Mouse (Mus musculus) liver, embryonic 16.5 days (tissue): Measurements from ENCODE around the gene Lrrc10. TPM values are rescaled to one million over a fixed set of nuclear protein-coding genes. Genes with fewer than 3 reads are reported as not detected.
A peak's percentile ranks its signal among the peaks of the same experiment; 100 is the strongest.
"Not testable (repeated sequence)": the region's sequence is repeated elsewhere in the genome, so short reads cannot be mapped to it uniquely, and the experiment has no call there.

Source experiments
- ATAC-seq: fragments of 200-750 bp; cut with Nextera tagmentation; 2 replicates; pipeline ENCODE4 v1.8.0; 2017; ENCODE audit warnings: low read depth, mild to moderate bottlenecking, moderate number of reproducible peaks, moderate library complexity
- H3K27ac ChIP-seq: fragments of 300-500 bp; sonication (generic); 2 replicates; pipeline ENCODE4 v1.5.1; 2014; ENCODE audit warnings: mild to moderate bottlenecking, low read length
- H3K27me3 ChIP-seq: fragments of 300-500 bp; sonication (generic); 2 replicates; pipeline ENCODE4 v1.6.1; 2014; ENCODE audit warnings: low read depth, low read length, mixed read lengths; ENCODE audit not compliant: control insufficient read depth, insufficient read depth
- H3K36me3 ChIP-seq: fragments of 300-500 bp; sonication (generic); 2 replicates; pipeline ENCODE4 v1.6.1; 2014; ENCODE audit warnings: mild to moderate bottlenecking; ENCODE audit not compliant: control insufficient read depth, insufficient read depth
- H3K4me1 ChIP-seq: fragments of 300-500 bp; sonication (generic); 2 replicates; pipeline ENCODE4 v1.6.1; 2014; ENCODE audit warnings: low read depth, low read length, mixed read lengths; ENCODE audit not compliant: control insufficient read depth
- H3K4me2 ChIP-seq: fragments of 300-500 bp; sonication (generic); 2 replicates; pipeline ENCODE4 v1.6.1; 2014; ENCODE audit warnings: low read depth, low read length, mixed read lengths
- H3K4me3 ChIP-seq: fragments of 300-500 bp; sonication (generic); 2 replicates; pipeline ENCODE4 v1.5.1; 2014; ENCODE audit warnings: low read depth, mild to moderate bottlenecking, low read length
- H3K9ac ChIP-seq: fragments of 300-500 bp; sonication (generic); 2 replicates; pipeline ENCODE4 v1.6.1; 2014; ENCODE audit warnings: low read depth, low read length
- H3K9me3 ChIP-seq: fragments of 300-500 bp; sonication (generic); replicated peaks from 2 replicates; pipeline ENCODE4 v1.6.1; 2016; ENCODE audit warnings: low read length; ENCODE audit not compliant: control insufficient read depth
- WGBS: fragments of 180-500 bp; shearing (Covaris S2); extraction: QIAGEN DNeasy Blood & Tissue Kit; methylation state at CpG from one replicate; pipeline ENCODE4 v1.1.7; 2014; ENCODE audit not compliant: insufficient replicate concordance; 5-methylcytosine and 5-hydroxymethylcytosine counted together
- polyA plus RNA-seq: library from polyadenylated mRNA; unstranded; fragments of >200 nt; fragmentation: Nextera tagmentation; extraction: Ambion mirVana; gene quantifications from 2 replicates; pipeline ENCODE4 v1.2.1, GENCODE M21; 2015

Lrrc10 gene
- polyA plus RNA-seq, 1 experiment from 2014 or later, result not detected

DNA sequence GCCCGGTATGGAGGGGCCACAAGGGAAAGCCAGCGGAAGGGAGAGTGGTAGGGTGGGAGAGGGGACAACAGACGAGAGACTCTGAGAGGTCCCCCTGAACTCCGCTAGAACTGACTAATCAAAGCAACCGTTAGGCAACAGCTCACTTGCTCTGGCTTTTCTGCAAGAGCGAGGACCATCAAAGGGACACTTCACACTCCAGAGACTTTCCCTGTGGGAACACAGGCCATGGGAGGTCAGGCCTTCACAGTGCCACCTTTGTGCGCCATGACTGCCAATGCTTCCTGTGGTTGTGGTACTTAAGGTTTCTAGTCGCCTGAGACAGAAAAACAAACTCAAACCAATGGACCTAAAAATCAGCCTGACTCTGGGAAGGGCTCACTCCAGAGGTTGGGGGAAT is 34.1 kb upstream of the Lrrc10 start:
- no peaks in the 10 kb centered on the region for H3K27me3 ChIP-seq
- no peaks in the 10 kb centered on the region for H3K9me3 ChIP-seq
- no peak overlapping the region for H3K9ac ChIP-seq
- no peak overlapping the region for H3K4me2 ChIP-seq
- H3K4me3 ChIP-seq, result no peak overlapping the region
- no peak overlapping the region for H3K27ac ChIP-seq
- H3K36me3 ChIP-seq, result no peaks in the 10 kb centered on the region
- ATAC-seq, result no peak
- H3K4me1 ChIP-seq, result no peaks in the 10 kb centered on the region
- WGBS, result 62% methylated on average over 8 of the region's 8 CpGs

DNA sequence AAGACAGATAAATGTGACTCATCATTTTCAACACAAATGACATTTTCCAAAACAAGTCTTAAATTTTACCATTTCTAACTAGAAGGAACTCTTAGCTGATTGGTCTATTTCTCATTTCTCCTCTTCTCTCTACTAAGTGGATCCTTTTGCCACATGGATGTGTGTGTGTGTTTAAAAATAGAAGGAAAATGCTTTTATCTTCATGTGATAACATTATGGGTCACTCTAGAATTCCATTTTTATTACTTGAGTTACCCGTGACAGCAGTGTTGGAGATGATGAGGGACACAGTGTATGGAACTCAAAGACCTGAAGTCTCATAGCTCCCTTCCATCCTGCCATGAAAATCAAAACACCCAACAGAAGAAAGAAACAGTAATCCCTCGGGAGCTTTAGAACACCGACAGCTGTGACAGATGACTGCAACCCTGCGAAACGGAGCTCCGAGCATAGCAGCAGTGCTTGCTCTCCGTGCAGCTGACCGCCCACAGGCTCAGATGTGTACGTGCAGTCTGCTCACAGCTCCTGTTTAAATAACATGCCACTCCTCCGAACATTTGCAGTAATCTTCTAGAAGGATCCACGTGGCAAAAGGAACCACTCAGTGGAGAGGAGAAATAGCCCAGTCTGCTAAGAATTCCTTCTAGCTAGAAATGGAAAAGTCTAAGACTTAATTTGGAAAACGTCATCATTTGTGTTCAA is 31.3 kb upstream of the Lrrc10 start:
- Histone ChIP-seq H3K27me3 (no peaks in the 10 kb centered on the region), H3K9ac (no peak overlapping the region), H3K4me2 (no peak overlapping the region), H3K4me3 (no peak overlapping the region), H3K9me3 (no peaks in the 10 kb centered on the region), H3K27ac (no peak overlapping the region), H3K4me1 (no peaks in the 10 kb centered on the region), H3K36me3 (no peaks in the 10 kb centered on the region)
- 48% methylated on average over 12 of the region's 12 CpGs for WGBS
- peak; percentile 43; the same call in 1 of the 2 replicates for ATAC-seq

DNA sequence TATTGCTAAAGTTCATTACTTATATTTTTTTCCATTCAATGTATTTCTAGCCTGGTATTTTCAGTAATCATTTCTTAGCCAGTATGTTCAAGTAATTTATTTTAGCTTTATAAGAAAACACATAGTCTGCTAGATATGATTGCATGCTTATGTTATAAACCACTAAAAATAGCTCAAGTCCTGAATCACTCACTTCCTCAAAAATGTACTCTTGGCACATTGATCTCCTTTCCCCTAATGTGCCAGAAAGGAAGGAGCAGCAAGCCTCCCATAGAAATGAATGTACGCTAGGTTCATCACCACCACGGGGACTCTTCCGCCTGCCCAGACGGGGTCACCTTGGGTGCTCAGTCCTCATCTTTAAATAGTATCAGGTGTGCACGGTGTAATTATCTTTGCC is 30.6 kb upstream of the Lrrc10 start:
- Histone ChIP-seq H3K4me3 (no peak overlapping the region), H3K4me1 (no peaks in the 10 kb centered on the region), H3K4me2 (no peak overlapping the region), H3K9ac (no peak overlapping the region), H3K27me3 (no peaks in the 10 kb centered on the region), H3K27ac (no peak overlapping the region), H3K36me3 (no peaks in the 10 kb centered on the region), H3K9me3 (no peaks in the 10 kb centered on the region)
- ATAC-seq, result no peak
- WGBS, result 75% methylated on average over 5 of the region's 5 CpGs

DNA sequence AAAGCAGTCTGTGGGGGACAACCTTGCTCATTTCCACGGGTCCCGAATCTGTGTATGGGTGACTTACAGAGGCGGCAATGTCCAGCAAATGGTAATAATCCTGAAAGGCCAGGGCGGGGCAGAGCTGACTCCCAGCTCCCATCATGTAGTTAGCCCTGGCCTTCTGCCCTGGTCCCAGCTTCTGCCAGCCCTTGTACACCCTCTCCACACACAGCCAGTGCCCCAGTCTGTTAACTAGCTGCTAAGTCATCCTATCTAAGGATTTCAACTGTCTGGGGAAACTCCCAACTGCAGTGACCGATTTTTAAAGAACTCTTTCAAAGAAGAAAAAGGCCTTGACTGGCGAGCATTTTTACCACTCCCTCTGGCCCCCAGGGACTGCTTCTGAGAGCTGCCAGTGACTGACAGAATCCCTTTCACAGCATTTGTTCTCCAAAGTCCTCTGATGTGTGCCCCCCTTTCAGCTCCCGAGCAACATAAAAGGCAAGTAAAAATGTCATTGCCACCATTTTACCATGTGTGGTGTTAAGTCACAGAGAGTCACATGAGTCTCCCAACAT is 26.8 kb upstream of the Lrrc10 start:
- Histone ChIP-seq H3K27ac (no peak overlapping the region), H3K36me3 (no peaks in the 10 kb centered on the region), H3K9me3 (no peaks in the 10 kb centered on the region), H3K9ac (no peak overlapping the region), H3K27me3 (no peaks in the 10 kb centered on the region), H3K4me1 (no peaks in the 10 kb centered on the region), H3K4me2 (no peak overlapping the region), H3K4me3 (no peak overlapping the region)
- 62% methylated on average over 7 of the region's 7 CpGs for WGBS
- ATAC-seq, result no peak

DNA sequence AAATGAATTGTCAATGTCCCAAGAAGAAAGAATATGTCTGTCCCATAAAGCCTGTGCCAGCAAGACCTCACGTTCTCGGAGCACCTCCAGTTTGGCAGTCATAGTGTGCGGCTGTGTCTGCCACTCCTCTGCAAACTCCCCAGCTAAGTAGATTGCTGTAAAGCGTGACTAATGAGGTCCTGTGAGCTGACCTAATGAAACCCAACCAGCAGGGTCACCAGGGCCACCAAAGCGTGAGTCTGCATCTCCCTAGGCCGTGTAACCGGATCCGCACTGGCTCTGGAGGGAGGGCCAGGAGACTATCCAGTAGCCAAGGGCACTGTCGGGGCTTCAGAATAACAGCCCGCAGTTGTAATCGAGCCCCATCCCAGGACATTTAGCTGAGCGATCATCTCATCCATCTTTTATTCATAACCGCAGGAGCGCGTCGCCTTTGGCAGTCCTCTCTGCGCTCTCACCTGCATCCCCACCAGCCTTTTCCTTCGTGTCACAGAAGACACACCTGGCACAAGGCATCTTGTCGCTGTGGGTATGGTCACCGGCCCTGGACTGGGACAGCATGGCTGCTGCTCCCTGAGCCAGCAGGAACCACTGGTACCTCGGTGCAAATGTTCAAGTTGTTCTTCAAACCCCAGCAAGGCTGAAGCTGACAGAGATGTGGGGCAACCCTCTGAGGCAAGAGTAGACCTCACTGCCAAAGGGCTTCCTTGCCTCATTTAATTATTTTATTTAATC is 24.0 kb upstream of the Lrrc10 start:
- H3K36me3 ChIP-seq, result no peaks in the 10 kb centered on the region
- no peaks in the 10 kb centered on the region for H3K4me1 ChIP-seq
- no peak overlapping the region for H3K4me2 ChIP-seq
- H3K27ac ChIP-seq, result no peak overlapping the region
- no peak overlapping the region for H3K9ac ChIP-seq
- no peak overlapping the region for H3K4me3 ChIP-seq
- no peak for ATAC-seq
- H3K9me3 ChIP-seq, result no peaks in the 10 kb centered on the region
- 46% methylated on average over 21 of the region's 21 CpGs for WGBS
- peaks cover 7% of the 10 kb centered on the region for H3K27me3 ChIP-seq

DNA sequence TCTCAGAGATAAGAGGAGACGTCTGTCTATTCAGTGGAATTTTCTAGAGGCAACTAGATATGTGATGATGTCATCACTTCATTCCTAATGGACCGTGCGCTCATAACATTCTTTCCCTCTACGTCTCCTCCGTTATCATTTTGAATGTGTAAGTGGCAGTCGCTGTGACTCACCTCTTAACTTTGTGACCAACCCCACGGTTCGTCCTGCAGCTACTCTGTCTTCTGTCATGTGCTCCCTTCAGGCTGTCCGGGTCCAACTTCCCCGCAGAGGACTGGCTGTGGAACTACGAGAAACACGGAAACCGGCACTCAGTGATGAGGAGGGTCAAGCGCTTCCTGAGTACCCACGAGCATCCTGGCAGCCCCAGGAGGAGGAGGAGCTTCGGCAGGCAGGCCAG is 21.4 kb upstream of the Lrrc10 start:
- H3K4me1 ChIP-seq, result no peaks in the 10 kb centered on the region
- H3K27ac ChIP-seq, result no peak overlapping the region
- peaks cover 7% of the 10 kb centered on the region for H3K27me3 ChIP-seq
- H3K4me2 ChIP-seq, result 0 out of 2 replicates have a peak overlapping the region, but pooled peaks have one; percentile 24
- no peak overlapping the region for H3K9ac ChIP-seq
- H3K9me3 ChIP-seq, result no peaks in the 10 kb centered on the region
- ATAC-seq, result no peak
- no peaks in the 10 kb centered on the region for H3K36me3 ChIP-seq
- 29% methylated on average over 16 of the region's 16 CpGs for WGBS
- H3K4me3 ChIP-seq, result no peak overlapping the region

DNA sequence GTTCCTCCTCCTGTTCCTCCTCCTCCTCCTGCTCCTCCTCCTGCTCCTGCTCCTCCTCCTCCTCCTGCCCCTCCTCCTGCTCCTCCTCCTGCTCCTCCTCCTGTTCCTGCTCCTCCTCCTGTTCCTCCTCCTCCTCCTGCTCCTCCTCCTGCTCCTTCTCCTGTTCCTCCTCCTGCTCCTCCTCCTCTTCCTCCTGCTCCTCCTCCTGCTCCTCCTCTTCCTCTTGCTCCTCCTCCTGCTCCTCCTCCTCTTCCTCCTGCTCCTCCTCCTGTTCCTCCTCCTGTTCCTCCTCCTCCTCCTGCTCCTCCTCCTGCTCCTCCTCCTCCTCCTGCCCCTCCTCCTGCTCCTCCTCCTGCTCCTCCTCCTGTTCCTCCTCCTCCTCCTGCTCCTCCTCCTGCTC is 19.4 kb upstream of the Lrrc10 start:
- not testable (repeated sequence) for H3K4me1 ChIP-seq, H3K4me2 ChIP-seq, H3K9me3 ChIP-seq, H3K27ac ChIP-seq, H3K9ac ChIP-seq, ATAC-seq, H3K27me3 ChIP-seq, H3K36me3 ChIP-seq, H3K4me3 ChIP-seq

DNA sequence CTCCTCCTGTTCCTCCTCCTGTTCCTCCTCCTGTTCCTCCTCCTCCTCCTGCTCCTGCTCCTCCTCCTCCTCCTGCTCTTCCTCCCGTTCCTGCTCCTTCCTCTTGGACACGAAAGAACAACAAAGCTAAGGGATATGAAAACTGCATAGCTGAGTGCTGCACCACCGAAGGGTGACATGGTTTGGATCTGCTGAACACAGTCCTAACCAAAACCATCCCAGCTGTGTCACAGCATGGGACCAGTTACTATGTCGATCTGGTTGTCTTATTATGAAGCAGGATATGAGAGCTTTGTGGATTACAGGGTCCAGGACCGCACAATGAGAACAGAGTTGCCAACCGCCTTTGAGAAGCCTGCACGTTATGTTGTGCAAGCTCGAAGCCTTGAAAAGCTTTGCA is 19.0 kb upstream of the Lrrc10 start:
- H3K27me3 ChIP-seq, result peaks cover 7% of the 10 kb centered on the region
- 66% methylated on average over 8 of the region's 8 CpGs for WGBS
- no peak overlapping the region for H3K4me3 ChIP-seq
- no peak overlapping the region for H3K27ac ChIP-seq
- no peaks in the 10 kb centered on the region for H3K4me1 ChIP-seq
- no peaks in the 10 kb centered on the region for H3K9me3 ChIP-seq
- H3K9ac ChIP-seq, result no peak overlapping the region
- no peak overlapping the region for H3K4me2 ChIP-seq
- no peak for ATAC-seq
- no peaks in the 10 kb centered on the region for H3K36me3 ChIP-seq

DNA sequence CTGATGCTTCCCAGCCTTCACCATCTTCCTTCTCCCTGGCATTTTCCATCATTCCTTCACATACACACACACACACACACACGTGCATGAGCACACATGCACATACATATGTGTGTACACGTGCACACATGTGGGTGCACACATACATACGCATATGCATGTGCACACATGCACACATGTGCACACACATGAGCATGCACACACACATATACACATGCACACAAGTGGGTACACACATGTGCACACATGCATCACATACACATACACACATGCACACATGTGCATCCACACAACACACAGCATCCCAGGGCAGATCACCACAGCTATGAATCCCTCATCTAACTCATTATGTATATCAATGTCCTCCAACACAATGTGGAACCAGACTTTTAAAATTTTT is 14.0 kb upstream of the Lrrc10 start:
- no peak overlapping the region for H3K27ac ChIP-seq
- no peak overlapping the region for H3K9ac ChIP-seq
- ATAC-seq, result no peak
- H3K27me3 ChIP-seq, result no peaks in the 10 kb centered on the region
- H3K9me3 ChIP-seq, result no peaks in the 10 kb centered on the region
- H3K36me3 ChIP-seq, result no peaks in the 10 kb centered on the region
- no peaks in the 10 kb centered on the region for H3K4me1 ChIP-seq
- no peak overlapping the region for H3K4me2 ChIP-seq
- 66% methylated on average over 3 of the region's 3 CpGs for WGBS
- no peak overlapping the region for H3K4me3 ChIP-seq
